Comparison of ENCODE assay signal across 17 mouse cellular contexts in genomic region chr7:112202843-112203242, GRCm38 (mm10). TPM values are rescaled to one million over a fixed set of nuclear protein-coding genes. Genes with fewer than 3 reads are reported as not detected.
DNase-seq lines count a peak whose midpoint lies in the region; ATAC-seq and TF ChIP-seq lines count a peak whose summit lies in the region.
"Had no signal": no experiment of that assay in that cellular context is flagged by ENCODE, and none has a peak within 500 bp of the region (broad histone marks: within the 10 kb centered on the region; RNA-seq: fewer than 3 reads in every experiment).

No protein-coding gene starts in this region.

- peak overlapping the region; percentile 80 for H3K27ac ChIP-seq in layer of hippocampus, adult 2 months
- peak overlapping the region; percentile 97 for H3K27ac ChIP-seq in embryonic fibroblast, embryonic 13.5 days (ENCODE audit: insufficient read depth, low read length)
- H3K27ac ChIP-seq: forebrain, embryonic 13.5 days; hindbrain, embryonic 12.5 days; limb, embryonic 13.5 days had no signal

- no peaks in the 10 kb centered on the region for H3K79me2 ChIP-seq in C2C12 (ENCODE audit: control insufficient read depth, insufficient read depth)

- H3K4me1 ChIP-seq in embryonic fibroblast, embryonic 13.5 days (ENCODE audit: control insufficient read depth, insufficient read depth, low read length): peaks cover 26% of the 10 kb centered on the region
- H3K4me1 ChIP-seq: forebrain, embryonic 13.5 days; megakaryocyte, embryonic 14.5 days had no signal

- H3ac ChIP-seq in C2C12 (ENCODE audit: control insufficient read depth, insufficient read length, low read depth): no peak overlapping the region

- ATAC-seq in cerebellum, adult (ENCODE audit: insufficient number of reproducible peaks, low FRiP score, low TSS enrichment): no peak
- ATAC-seq: forebrain, embryonic 13.5 days had no signal

- H3K36me3 ChIP-seq in C2C12 (ENCODE audit: control insufficient read depth, insufficient read depth): no peaks in the 10 kb centered on the region
- H3K36me3 ChIP-seq: hindbrain, embryonic 12.5 days; limb, embryonic 13.5 days had no signal

- no peak for TF ChIP-seq POLR2A in embryonic fibroblast, embryonic 13.5 days (IDR thresholded peaks at IDR 0.05; ENCODE audit: low read depth, low read length)

- TF ChIP-seq CTCF in layer of hippocampus, adult 2 months (conservative IDR thresholded peaks at IDR 0.05): no peak
- TF ChIP-seq CTCF in C2C12 (IDR thresholded peaks at IDR 0.05; ENCODE audit: control insufficient read depth, insufficient read depth, insufficient read length): no peak
- TF ChIP-seq CTCF in embryonic fibroblast, embryonic 13.5 days (IDR thresholded peaks at IDR 0.05; ENCODE audit: borderline replicate concordance, insufficient read depth, low read length): no peak

- H3K4me3 ChIP-seq in layer of hippocampus, adult 2 months: no peak overlapping the region
- H3K4me3 ChIP-seq in C2C12 (ENCODE audit: insufficient read depth, poor library complexity, severe bottlenecking): no peak overlapping the region
- H3K4me3 ChIP-seq in embryonic fibroblast, embryonic 13.5 days (ENCODE audit: insufficient read depth, low read length): no peak overlapping the region
- H3K4me3 ChIP-seq: forebrain, embryonic 13.5 days; hindbrain, embryonic 12.5 days; limb, embryonic 13.5 days; megakaryocyte, embryonic 14.5 days had no signal

- no peaks in the 10 kb centered on the region for H3K27me3 ChIP-seq in C2C12 (ENCODE audit: control insufficient read depth, insufficient read depth, insufficient read length)
- H3K27me3 ChIP-seq: forebrain, embryonic 13.5 days; hindbrain, embryonic 12.5 days; limb, embryonic 13.5 days had no signal

- H3K79me3 ChIP-seq in C2C12 (ENCODE audit: low read depth): no peaks in the 10 kb centered on the region

- DNase-seq in cerebellum, adult 18-20 months: peak; percentile 46 to 53
- no peak for DNase-seq in layer of hippocampus, adult 2 months (ENCODE audit: low spot score in 2 of 2)
- no peak for DNase-seq in layer of hippocampus, adult 9-10 months (ENCODE audit: low spot score)
- DNase-seq in adipocyte (ENCODE audit: low spot score): no peak
- no peak for DNase-seq in adrenal gland, postnatal 4 days (ENCODE audit: low spot score in 2 of 2)
- DNase-seq: B cell, adult 2 months; gastrocnemius, postnatal 25 days; lung, adult 2 months had no signal

TF ChIP-seq in C2C12, 6 proteins besides CTCF, POLR2A, EP300 and RAD21:
- TF ChIP-seq MAX (IDR thresholded peaks at IDR 0.05) (peak; percentile 68), USF1 (IDR thresholded peaks at IDR 0.05; ENCODE audit: low read depth) (no peak), FOSL1 (IDR thresholded peaks at IDR 0.05; ENCODE audit: insufficient read depth, low read length, poor library complexity, severe bottlenecking) (peak; percentile 70), MYOD1 (IDR thresholded peaks at IDR 0.05; ENCODE audit: control insufficient read depth, insufficient read length, low read depth) (peak; percentile 52)

RNA-seq across cellular contexts. Expression of gene Mical2, which starts 22.8 kb away (rescaled TPM):
- total RNA-seq in layer of hippocampus, adult 2 months (2021): 100 to 1,000 TPM; 667 to 694 TPM
- polyA plus RNA-seq in C2C12 (2012; fragmentation: generic; extraction: Trizol): 76.9 TPM
- 76.3 and 150 TPM in 2 replicates for polyA plus RNA-seq in embryonic fibroblast, embryonic 13.5 days (2011; ENCODE audit: insufficient read length, low read depth, missing spikeins)
- 10 to 100 TPM; 25.2 TPM for total RNA-seq in adrenal gland, postnatal 4 days (2021)
- total RNA-seq: MEL had no signal

RNA-seq across cellular contexts. Expression of gene Dkk3, which starts 44.0 kb away (rescaled TPM):
- 100 to 1,000 TPM; 253 to 270 TPM for total RNA-seq in layer of hippocampus, adult 2 months (2021)
- 0.01 TPM for polyA plus RNA-seq in C2C12 (2012; fragmentation: generic; extraction: Trizol)
- polyA plus RNA-seq in embryonic fibroblast, embryonic 13.5 days (2011; ENCODE audit: insufficient read length, low read depth, missing spikeins): 130 and 148 TPM in 2 replicates
- 10 to 100 TPM; 17.3 to 17.7 TPM for total RNA-seq in adrenal gland, postnatal 4 days (2021)
- total RNA-seq: MEL; monocyte, adult 5-6 weeks had no signal

Comparison
In these comparisons a context has a peak if more than half of its experiments do, and no peak if none do; other contexts are left out.
1. DNase-seq: peak in cerebellum, adult 18-20 months (2 of 2); none in layer of hippocampus, adult 2 months (0 of 2), layer of hippocampus, adult 9-10 months (single experiment), adipocyte (single experiment) and adrenal gland, postnatal 4 days (0 of 2).
2. RNA of gene Mical2, which starts 22.8 kb away (total RNA-seq): 667 to 694 TPM in layer of hippocampus, adult 2 months; 25.2 TPM in adrenal gland, postnatal 4 days; every median in the first group is over 10 times any median in the second.
3. RNA of gene Dkk3, which starts 44.0 kb away (total RNA-seq): 253 to 270 TPM in layer of hippocampus, adult 2 months; 17.3 to 17.7 TPM in adrenal gland, postnatal 4 days; every median in the first group is over 10 times any median in the second.